Mouse (Mus musculus) erythroblast, embryonic 14.5 days (primary cell): Measurements from ENCODE around the gene Kctd7. TPM values are rescaled to one million over a fixed set of nuclear protein-coding genes. Genes with fewer than 3 reads are reported as not detected.

Experiments used
- H3K27me3 ChIP-seq: 2 replicates; pipeline ENCODE4 v1.6.1; 2012; ENCODE audit warnings: inconsistent platforms; ENCODE audit not compliant: control insufficient read depth
- H3K36me3 ChIP-seq: 2 replicates; pipeline ENCODE4 v1.6.1; 2012; ENCODE audit warnings: mild to moderate bottlenecking, inconsistent platforms; ENCODE audit not compliant: control insufficient read depth
- H3K4me1 ChIP-seq: 2 replicates; pipeline ENCODE4 v1.6.1; 2012; ENCODE audit warnings: inconsistent platforms; ENCODE audit not compliant: control insufficient read depth
- H3K4me3 ChIP-seq: replicated peaks from 2 replicates; pipeline ENCODE3; 2012; ENCODE audit warnings: moderate library complexity, mild to moderate bottlenecking, inconsistent platforms
- H3K9me3 ChIP-seq: 2 replicates; pipeline ENCODE4 v1.6.1; 2012; ENCODE audit warnings: low read length, inconsistent platforms, mixed read lengths; ENCODE audit not compliant: control insufficient read depth
- GATA1 ChIP-seq: IDR thresholded peaks from 2 replicates; pipeline ENCODE4 v1.6.1; 2012; ENCODE audit warnings: low read length, inconsistent platforms, mixed read lengths
- TAL1 ChIP-seq: IDR thresholded peaks from 3 replicates; pipeline ENCODE4 v1.6.1; 2012; ENCODE audit warnings: low read length, inconsistent platforms, mixed read lengths
- polyA plus RNA-seq: library from polyadenylated mRNA; stranded (reverse); fragments of >175 nt; gene quantifications from 2 replicates; pipeline ENCODE4 v1.2.3, GENCODE M21; 2012

The Kctd7 gene
- polyA plus RNA-seq, result 1.4 and 2.1 TPM in 2 replicates

GRCm38 (mm10) chr5:130144334-130145312 lies at the start of gene Kctd7:
Kctd7 (plus strand) TSS chr5:130144861.
- Histone ChIP-seq H3K4me3 (peak within 1 kb of the TSS; percentile 74), H3K9me3 (no peaks in the 10 kb centered on the region), H3K4me1 (peaks cover 51% of the 10 kb centered on the region), H3K27me3 (no peaks in the 10 kb centered on the region), H3K36me3 (peaks cover 27% of the 10 kb centered on the region)
- TF ChIP-seq TAL1 (peak; percentile 82), GATA1 (peak; percentile 82)

GRCm38 (mm10) chr5:130096754-130097153 lies 47.9 kb upstream of the Kctd7 start:
- peaks cover 36% of the 10 kb centered on the region for H3K4me1 ChIP-seq
- peaks cover 3% of the 10 kb centered on the region; the same call in 1 of the 2 replicates for H3K9me3 ChIP-seq
- H3K36me3 ChIP-seq, result peaks cover 24% of the 10 kb centered on the region
- TF ChIP-seq GATA1 (no peak), TAL1 (no peak)
- H3K4me3 ChIP-seq, result no peak overlapping the region
- H3K27me3 ChIP-seq, result no peaks in the 10 kb centered on the region

- H3K4me1 ChIP-seq, result peaks cover 29% of the 10 kb centered on the region
- H3K9me3 ChIP-seq, result peaks cover 3% of the 10 kb centered on the region; the same call in 1 of the 2 replicates
- peaks cover 31% of the 10 kb centered on the region for H3K36me3 ChIP-seq
- TF ChIP-seq TAL1 (no peak), GATA1 (peak; percentile 72)
- H3K27me3 ChIP-seq, result no peaks in the 10 kb centered on the region
- H3K4me3 ChIP-seq, result peak overlapping the region; percentile 46
These were observed 46.8 kb upstream of the Kctd7 start for GRCm38 (mm10) chr5:130097837-130098236.

GRCm38 (mm10) chr5:130101724-130102123 lies 42.9 kb upstream of the Kctd7 start:
- no peaks in the 10 kb centered on the region for H3K27me3 ChIP-seq
- H3K4me3 ChIP-seq, result no peak overlapping the region
- peaks cover 56% of the 10 kb centered on the region for H3K36me3 ChIP-seq
- H3K9me3 ChIP-seq, result peaks cover 2% of the 10 kb centered on the region; the same call in 1 of the 2 replicates
- TF ChIP-seq GATA1, result no peak
- TF ChIP-seq TAL1, result no peak
- H3K4me1 ChIP-seq, result peaks cover 27% of the 10 kb centered on the region

GRCm38 (mm10) chr5:130109348-130109747 lies 35.3 kb upstream of the Kctd7 start:
- Histone ChIP-seq H3K4me1 (no peaks in the 10 kb centered on the region), H3K4me3 (no peak overlapping the region), H3K9me3 (no peaks in the 10 kb centered on the region), H3K27me3 (no peaks in the 10 kb centered on the region), H3K36me3 (peaks cover 50% of the 10 kb centered on the region)
- TF ChIP-seq GATA1, result no peak
- TF ChIP-seq TAL1, result no peak

- no peak overlapping the region for H3K4me3 ChIP-seq
- no peaks in the 10 kb centered on the region for H3K4me1 ChIP-seq
- no peaks in the 10 kb centered on the region for H3K9me3 ChIP-seq
- peaks cover 52% of the 10 kb centered on the region for H3K36me3 ChIP-seq
- no peaks in the 10 kb centered on the region for H3K27me3 ChIP-seq
- TF ChIP-seq TAL1 (no peak), GATA1 (no peak)
These were observed 33.8 kb upstream of the Kctd7 start for GRCm38 (mm10) chr5:130110632-130111464.

- H3K36me3 ChIP-seq, result peaks cover 61% of the 10 kb centered on the region
- TF ChIP-seq TAL1, result no peak
- no peak for TF ChIP-seq GATA1
- H3K4me1 ChIP-seq, result no peaks in the 10 kb centered on the region
- no peaks in the 10 kb centered on the region for H3K27me3 ChIP-seq
- no peaks in the 10 kb centered on the region for H3K9me3 ChIP-seq
- no peak overlapping the region for H3K4me3 ChIP-seq
These were observed 32.0 kb upstream of the Kctd7 start for GRCm38 (mm10) chr5:130112653-130113052.

- Histone ChIP-seq H3K27me3 (no peaks in the 10 kb centered on the region), H3K9me3 (no peaks in the 10 kb centered on the region), H3K36me3 (peaks cover 42% of the 10 kb centered on the region), H3K4me3 (no peak overlapping the region), H3K4me1 (no peaks in the 10 kb centered on the region; the same call in none of the 2 replicates)
- TF ChIP-seq GATA1, result no peak
- no peak for TF ChIP-seq TAL1
These were observed 28.5 kb upstream of the Kctd7 start for GRCm38 (mm10) chr5:130116116-130116515.

- H3K4me3 ChIP-seq, result no peak overlapping the region
- H3K9me3 ChIP-seq, result no peaks in the 10 kb centered on the region
- H3K36me3 ChIP-seq, result peaks cover 46% of the 10 kb centered on the region
- no peaks in the 10 kb centered on the region; the same call in none of the 2 replicates for H3K4me1 ChIP-seq
- TF ChIP-seq TAL1 (no peak), GATA1 (no peak)
- H3K27me3 ChIP-seq, result no peaks in the 10 kb centered on the region
These were observed 27.8 kb upstream of the Kctd7 start for GRCm38 (mm10) chr5:130116857-130117256.
